ENCODE assay signal across 13 mouse cellular contexts in genomic region chr4:32359634-32360033, GRCm38 (mm10).
A peak's percentile ranks its signal among the peaks of the same experiment; 100 is the strongest.
DNase-seq lines count a peak whose midpoint lies in the region; ATAC-seq lines count a peak whose summit lies in the region.
"Had no signal": no experiment of that assay in that cellular context is flagged by ENCODE, and none has a peak within 500 bp of the region (broad histone marks: within the 10 kb centered on the region; RNA-seq: fewer than 3 reads in every experiment).

No protein-coding gene starts in this region.

- no peaks in the 10 kb centered on the region for H3K27me3 ChIP-seq in kidney, embryonic 15.5 days
- H3K27me3 ChIP-seq in embryonic facial prominence, embryonic 15.5 days: no peaks in the 10 kb centered on the region
- H3K27me3 ChIP-seq in hindbrain, embryonic 16.5 days (replicated peaks; ENCODE audit: control insufficient read depth, insufficient read depth, low read length): no peaks in the 10 kb centered on the region
- H3K27me3 ChIP-seq in neural tube, embryonic 13.5 days: no peaks in the 10 kb centered on the region
- H3K27me3 ChIP-seq: intestine, embryonic 15.5 days; liver, embryonic 15.5 days had no signal

- no peak overlapping the region for H3K4me2 ChIP-seq in kidney, embryonic 15.5 days
- H3K4me2 ChIP-seq in embryonic facial prominence, embryonic 15.5 days (replicated peaks): no peak overlapping the region
- no peak overlapping the region; the same call in 1 of the 2 replicates for H3K4me2 ChIP-seq in hindbrain, embryonic 16.5 days (ENCODE audit: low read length)
- no peak overlapping the region for H3K4me2 ChIP-seq in neural tube, embryonic 13.5 days
- H3K4me2 ChIP-seq: intestine, embryonic 15.5 days; liver, embryonic 15.5 days had no signal

- no peak for DNase-seq in kidney, postnatal 25 days
- no peak for DNase-seq in right cerebral cortex, postnatal 36 days (ENCODE audit: low spot score in 2 of 2)
- DNase-seq in adrenal gland, postnatal 10 days: no peak
- DNase-seq: adrenal gland, postnatal 25 days; cerebellum, adult 18-20 months; thymus, postnatal 36 days had no signal

- H3K9me3 ChIP-seq in kidney, embryonic 15.5 days (replicated peaks): no peaks in the 10 kb centered on the region
- no peaks in the 10 kb centered on the region for H3K9me3 ChIP-seq in embryonic facial prominence, embryonic 15.5 days (replicated peaks)
- no peaks in the 10 kb centered on the region for H3K9me3 ChIP-seq in hindbrain, embryonic 16.5 days (ENCODE audit: control insufficient read depth, low read length)
- no peaks in the 10 kb centered on the region for H3K9me3 ChIP-seq in neural tube, embryonic 13.5 days
- H3K9me3 ChIP-seq: intestine, embryonic 15.5 days; liver, embryonic 15.5 days had no signal

- peaks cover 22% of the 10 kb centered on the region for H3K4me1 ChIP-seq in kidney, embryonic 15.5 days
- H3K4me1 ChIP-seq in embryonic facial prominence, embryonic 15.5 days: peaks cover 41% of the 10 kb centered on the region
- H3K4me1 ChIP-seq in hindbrain, embryonic 16.5 days (ENCODE audit: control insufficient read depth, insufficient read depth, low read depth, low read length): peaks cover 37% of the 10 kb centered on the region
- peaks cover 85% of the 10 kb centered on the region for H3K4me1 ChIP-seq in neural tube, embryonic 13.5 days (replicated peaks)

- WGBS in kidney, embryonic 15.5 days: 49% methylated on average over 3 of the region's 3 CpGs
- WGBS in embryonic facial prominence, embryonic 15.5 days: 39% methylated on average over 3 of the region's 3 CpGs
- WGBS in hindbrain, embryonic 16.5 days: 47% methylated on average over 3 of the region's 3 CpGs
- WGBS in neural tube, embryonic 13.5 days: 28% methylated on average over 3 of the region's 3 CpGs

- H3K4me3 ChIP-seq in kidney, embryonic 15.5 days (replicated peaks): no peak overlapping the region
- H3K4me3 ChIP-seq in embryonic facial prominence, embryonic 15.5 days (replicated peaks): no peak overlapping the region
- no peak overlapping the region for H3K4me3 ChIP-seq in hindbrain, embryonic 16.5 days (ENCODE audit: low read length)
- no peak overlapping the region for H3K4me3 ChIP-seq in neural tube, embryonic 13.5 days
- H3K4me3 ChIP-seq: intestine, embryonic 15.5 days; layer of hippocampus, adult 2 months; liver, embryonic 15.5 days had no signal

- peak overlapping the region; percentile 76 for H3K27ac ChIP-seq in kidney, embryonic 15.5 days
- H3K27ac ChIP-seq in embryonic facial prominence, embryonic 15.5 days (replicated peaks): peak overlapping the region; percentile 44; the same call in 1 of the 2 replicates
- H3K27ac ChIP-seq in hindbrain, embryonic 16.5 days (ENCODE audit: low read depth, low read length): peak overlapping the region; percentile 75
- H3K27ac ChIP-seq in neural tube, embryonic 13.5 days (replicated peaks): peak overlapping the region; percentile 89
- H3K27ac ChIP-seq: intestine, embryonic 15.5 days; liver, embryonic 15.5 days had no signal

- H3K9ac ChIP-seq in kidney, embryonic 15.5 days: no peak overlapping the region
- no peak overlapping the region for H3K9ac ChIP-seq in embryonic facial prominence, embryonic 15.5 days
- H3K9ac ChIP-seq in hindbrain, embryonic 16.5 days (ENCODE audit: low read depth, low read length): no peak overlapping the region
- no peak overlapping the region for H3K9ac ChIP-seq in neural tube, embryonic 13.5 days
- H3K9ac ChIP-seq: intestine, embryonic 15.5 days; liver, embryonic 15.5 days had no signal

- no peaks in the 10 kb centered on the region for H3K36me3 ChIP-seq in kidney, embryonic 15.5 days
- H3K36me3 ChIP-seq in embryonic facial prominence, embryonic 15.5 days: no peaks in the 10 kb centered on the region
- no peaks in the 10 kb centered on the region for H3K36me3 ChIP-seq in hindbrain, embryonic 16.5 days (ENCODE audit: control insufficient read depth, insufficient read depth, low read length)
- H3K36me3 ChIP-seq in neural tube, embryonic 13.5 days: no peaks in the 10 kb centered on the region
- H3K36me3 ChIP-seq: intestine, embryonic 15.5 days; liver, embryonic 15.5 days had no signal

- ATAC-seq in kidney, embryonic 15.5 days (replicated peaks; ENCODE audit: low FRiP score): no peak
- no peak for ATAC-seq in embryonic facial prominence, embryonic 15.5 days (ENCODE audit: insufficient number of reproducible peaks, low FRiP score, low TSS enrichment, low read depth)
- peak; percentile 32; the same call in 1 of the 2 replicates for ATAC-seq in hindbrain, embryonic 16.5 days
- 0 out of 2 replicates have a peak, but pooled peaks have one; percentile 34 for ATAC-seq in neural tube, embryonic 13.5 days (ENCODE audit: low read depth)
- ATAC-seq: intestine, embryonic 15.5 days had no signal

Comparison
In these comparisons a context has a peak if more than half of its experiments do, and no peak if none do; other contexts are left out.
1. ATAC-seq: peak in hindbrain, embryonic 16.5 days (single experiment) and neural tube, embryonic 13.5 days (single experiment); none in kidney, embryonic 15.5 days (single experiment) and embryonic facial prominence, embryonic 15.5 days (single experiment).
2. Peak in every context shown above with its lines, with median percentiles within 50 percentile points of each other: H3K27ac ChIP-seq.